Mouse (Mus musculus): ENCODE measurements at regions not wholly inside any gene's neighbourhood (a gene's known extent, or its start where the extent isn't known, plus 50 kb on each side); places are given as distances from the start of the nearest gene placed in this dataset.
A peak's percentile ranks its signal among the peaks of the same experiment; 100 is the strongest.

DNA sequence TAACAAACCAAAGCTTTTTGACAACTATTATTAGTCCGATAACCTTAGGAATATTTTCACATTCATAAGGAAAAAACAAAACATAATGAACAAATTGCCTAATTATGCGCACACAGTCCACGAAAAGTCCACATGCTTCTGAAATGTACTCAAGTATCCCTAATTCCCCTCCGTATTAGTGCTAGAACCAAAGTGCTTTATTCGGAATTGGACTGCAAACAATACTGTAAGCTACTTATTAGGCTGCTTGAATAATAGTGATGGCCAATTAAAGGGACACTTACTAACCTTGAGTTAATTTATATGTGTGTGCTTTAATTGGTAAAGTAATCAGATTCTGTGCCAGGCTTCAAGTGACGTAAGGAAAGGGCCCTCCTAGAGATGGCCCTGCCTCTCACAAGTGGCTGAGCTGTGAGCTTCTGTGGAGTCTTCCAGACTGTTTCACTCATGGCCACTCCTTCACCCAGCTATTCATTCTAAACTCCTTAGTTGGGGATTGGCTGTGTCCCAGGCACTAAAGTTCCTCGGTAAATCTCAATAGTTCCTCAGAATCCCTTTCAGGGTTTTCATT, 132.2 kb upstream of the Elac2 start:
- Histone ChIP-seq H3K36me3 (replicated peaks; ENCODE audit: control insufficient read depth, insufficient read depth, low read depth) (no peaks in the 10 kb centered on the region), H3K4me2 (ENCODE audit: low read depth) (no peak overlapping the region), H3K27me3 (ENCODE audit: control insufficient read depth, insufficient read depth, low read length) (no peaks in the 10 kb centered on the region), H3K27ac (no peak overlapping the region), H3K4me3 (ENCODE audit: insufficient read depth in 1 of 2, low read depth in 2 of 2, low read length in 2 of 2) (no peak overlapping the region), H3K9ac (replicated peaks) (no peak overlapping the region), H3K9me3 (ENCODE audit: control insufficient read depth, low read length) (no peaks in the 10 kb centered on the region), H3K4me1 (replicated peaks; ENCODE audit: control insufficient read depth in 2 of 2, insufficient read depth in 2 of 2, low read length in 1 of 2) (peaks cover 17 to 22% of the 10 kb centered on the region in 2 experiments)
- DNase-seq (ENCODE audit: low read depth in 3 of 3, low spot score in 3 of 3): no peak
- TF ChIP-seq CTCF (IDR thresholded peaks at IDR 0.05; ENCODE audit: low read depth) (no peak), EP300 (IDR thresholded peaks at IDR 0.05; ENCODE audit: low read depth) (no peak)
- no peak for ATAC-seq (ENCODE audit: insufficient read depth)
- 73% methylated on average over 7 of the region's 7 CpGs for WGBS (ENCODE audit: insufficient replicate concordance)

DNA sequence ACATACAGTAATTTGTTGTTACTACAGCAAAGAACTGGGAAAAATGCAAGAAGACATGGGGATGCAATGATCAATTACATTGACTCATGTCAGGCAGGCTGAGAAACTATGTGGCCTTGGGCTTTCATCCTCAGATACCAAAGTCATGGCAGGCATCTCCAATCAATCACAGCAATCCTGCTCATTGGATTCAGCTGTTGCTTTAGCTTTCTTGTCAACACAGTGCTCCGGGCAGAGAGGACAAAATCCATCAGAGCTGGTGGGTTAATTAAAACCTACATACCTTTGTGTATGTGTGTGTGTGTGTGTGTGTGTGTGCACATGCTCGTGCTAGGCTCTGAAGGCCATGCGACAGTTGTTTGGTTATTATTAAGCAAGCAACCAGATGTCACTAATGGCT, 119.2 kb upstream of the Elac2 start:
- 57% methylated on average over 3 of the region's 3 CpGs for WGBS (ENCODE audit: insufficient replicate concordance)

DNA sequence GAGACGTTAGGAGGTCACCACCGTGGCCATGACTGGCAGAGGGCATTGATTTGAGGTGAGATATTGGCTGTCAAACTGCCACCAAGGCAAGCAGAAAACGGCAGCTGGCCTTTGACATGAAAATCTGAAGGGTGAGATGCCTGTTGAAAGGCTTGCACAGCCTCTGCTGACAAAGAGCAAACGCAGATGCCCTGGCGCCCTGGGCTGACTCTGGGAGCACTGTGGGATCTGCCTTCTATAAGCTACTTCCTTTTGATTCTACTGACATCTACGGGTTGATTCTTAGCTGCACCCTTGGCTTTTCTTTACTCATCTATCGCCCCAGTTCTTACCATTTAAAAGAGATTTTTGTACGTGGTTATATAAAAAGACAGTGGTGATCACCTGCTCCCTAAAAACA, 98.2 kb upstream of the Elac2 start:
- H3K9ac ChIP-seq (replicated peaks): no peak overlapping the region
- no peak for ATAC-seq (ENCODE audit: insufficient read depth)
- no peak overlapping the region for H3K4me2 ChIP-seq (ENCODE audit: low read depth)
- TF ChIP-seq EP300 (IDR thresholded peaks at IDR 0.05; ENCODE audit: low read depth): no peak
- TF ChIP-seq CTCF (IDR thresholded peaks at IDR 0.05; ENCODE audit: low read depth): peak; percentile 24
- H3K4me3 ChIP-seq (ENCODE audit: insufficient read depth in 1 of 2, low read depth in 2 of 2, low read length in 2 of 2): no peak overlapping the region
- H3K36me3 ChIP-seq (replicated peaks; ENCODE audit: control insufficient read depth, insufficient read depth, low read depth): no peaks in the 10 kb centered on the region
- DNase-seq (ENCODE audit: low read depth in 3 of 3, low spot score in 3 of 3): no peak
- WGBS (ENCODE audit: insufficient replicate concordance): 30% methylated on average over 8 of the region's 8 CpGs
- H3K27ac ChIP-seq: no peak overlapping the region
- H3K4me1 ChIP-seq (replicated peaks; ENCODE audit: control insufficient read depth in 2 of 2, insufficient read depth in 2 of 2, low read length in 1 of 2): no peaks in the 10 kb centered on the region
- no peaks in the 10 kb centered on the region for H3K27me3 ChIP-seq (ENCODE audit: control insufficient read depth, insufficient read depth, low read length)
- no peaks in the 10 kb centered on the region for H3K9me3 ChIP-seq (ENCODE audit: control insufficient read depth, low read length)

More for the DNA sequence above, 119.2 kb upstream of the Elac2 start:
- Histone ChIP-seq H3K4me3 (ENCODE audit: insufficient read depth in 1 of 2, low read depth in 2 of 2, low read length in 2 of 2) (no peak overlapping the region), H3K27me3 (ENCODE audit: control insufficient read depth, insufficient read depth, low read length) (no peaks in the 10 kb centered on the region), H3K9me3 (ENCODE audit: control insufficient read depth, low read length) (no peaks in the 10 kb centered on the region), H3K36me3 (replicated peaks; ENCODE audit: control insufficient read depth, insufficient read depth, low read depth) (no peaks in the 10 kb centered on the region), H3K4me1 (replicated peaks; ENCODE audit: control insufficient read depth in 2 of 2, insufficient read depth in 2 of 2, low read length in 1 of 2) (no peaks in the 10 kb centered on the region), H3K27ac (no peak overlapping the region), H3K4me2 (ENCODE audit: low read depth) (no peak overlapping the region), H3K9ac (replicated peaks) (no peak overlapping the region)
- TF ChIP-seq CTCF (IDR thresholded peaks at IDR 0.05; ENCODE audit: low read depth) (no peak), EP300 (IDR thresholded peaks at IDR 0.05; ENCODE audit: low read depth) (no peak)
- no peak for DNase-seq (ENCODE audit: low read depth in 3 of 3, low spot score in 3 of 3)
- no peak for ATAC-seq (ENCODE audit: insufficient read depth)

DNA sequence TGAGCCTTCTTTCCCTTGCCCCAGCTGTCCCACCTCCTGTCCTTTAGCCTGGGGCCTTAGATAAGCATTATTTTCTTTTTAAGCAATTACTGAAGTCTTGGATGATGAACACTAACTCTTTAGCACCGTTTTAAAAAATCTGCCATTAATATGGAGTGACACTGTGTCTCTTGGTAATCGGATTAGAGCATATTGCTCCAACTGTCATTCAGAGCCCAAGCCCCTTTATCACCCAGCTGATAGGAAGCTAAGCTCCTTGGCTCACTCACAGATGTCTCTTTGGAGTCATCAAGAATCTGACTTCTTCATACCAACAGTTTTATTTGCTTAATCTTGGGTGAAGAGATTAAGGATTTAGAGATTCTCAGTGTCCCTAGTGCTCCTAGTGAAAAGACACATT, 94.3 kb upstream of the Elac2 start:
- no peak overlapping the region for H3K27ac ChIP-seq
- no peak overlapping the region for H3K9ac ChIP-seq (replicated peaks)
- TF ChIP-seq EP300 (IDR thresholded peaks at IDR 0.05; ENCODE audit: low read depth): no peak
- no peak for TF ChIP-seq CTCF (IDR thresholded peaks at IDR 0.05; ENCODE audit: low read depth)
- ATAC-seq (ENCODE audit: insufficient read depth): no peak
- no peak overlapping the region for H3K4me2 ChIP-seq (ENCODE audit: low read depth)
- no peaks in the 10 kb centered on the region for H3K27me3 ChIP-seq (ENCODE audit: control insufficient read depth, insufficient read depth, low read length)
- 31% methylated on average over 2 of the region's 2 CpGs for WGBS (ENCODE audit: insufficient replicate concordance)
- no peaks in the 10 kb centered on the region for H3K9me3 ChIP-seq (ENCODE audit: control insufficient read depth, low read length)
- no peak for DNase-seq (ENCODE audit: low read depth in 3 of 3, low spot score in 3 of 3)
- no peak overlapping the region for H3K4me3 ChIP-seq (ENCODE audit: insufficient read depth in 1 of 2, low read depth in 2 of 2, low read length in 2 of 2)
- no peaks in the 10 kb centered on the region for H3K36me3 ChIP-seq (replicated peaks; ENCODE audit: control insufficient read depth, insufficient read depth, low read depth)
- H3K4me1 ChIP-seq (replicated peaks; ENCODE audit: control insufficient read depth in 2 of 2, insufficient read depth in 2 of 2, low read length in 1 of 2): no peaks in the 10 kb centered on the region

DNA sequence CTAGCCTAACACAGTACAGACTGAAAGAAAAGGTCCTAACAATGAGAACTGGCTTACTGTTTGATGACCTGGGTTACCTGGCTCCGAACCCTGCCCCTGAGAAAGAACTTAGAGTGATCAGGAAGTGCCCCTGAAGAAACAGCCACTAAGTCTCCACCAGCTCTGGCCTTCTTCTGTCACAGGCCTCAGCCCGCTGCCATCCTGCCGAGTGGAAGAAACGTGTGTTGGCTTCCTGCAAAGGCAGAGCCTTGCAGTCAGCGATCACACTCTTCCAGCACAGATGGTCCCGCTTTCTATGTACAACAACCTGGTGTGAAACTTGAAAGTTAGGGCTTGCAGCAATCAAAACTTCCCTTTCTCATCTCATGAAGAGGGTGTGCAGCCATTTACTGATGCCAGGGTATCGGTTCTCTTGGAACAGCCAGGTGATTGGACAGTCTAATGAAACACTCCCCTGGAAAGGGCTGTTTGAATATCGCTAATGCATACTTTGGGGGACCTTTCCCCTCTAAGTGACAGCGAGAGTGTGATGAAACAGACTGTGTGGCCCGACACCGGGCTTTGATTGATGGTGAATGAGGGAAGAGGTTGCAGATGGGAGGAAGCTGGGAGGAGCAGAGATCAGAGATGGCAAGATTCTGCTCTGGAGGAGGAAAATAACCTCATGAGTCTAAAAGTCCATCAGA, 89.4 kb upstream of the Elac2 start:
- Histone ChIP-seq H3K36me3 (replicated peaks; ENCODE audit: control insufficient read depth, insufficient read depth, low read depth) (no peaks in the 10 kb centered on the region), H3K9ac (replicated peaks) (no peak overlapping the region), H3K9me3 (ENCODE audit: control insufficient read depth, low read length) (no peaks in the 10 kb centered on the region), H3K4me3 (ENCODE audit: insufficient read depth in 1 of 2, low read depth in 2 of 2, low read length in 2 of 2) (no peak overlapping the region), H3K27me3 (ENCODE audit: control insufficient read depth, insufficient read depth, low read length) (no peaks in the 10 kb centered on the region), H3K4me1 (replicated peaks; ENCODE audit: control insufficient read depth in 2 of 2, insufficient read depth in 2 of 2, low read length in 1 of 2) (no peaks in the 10 kb centered on the region; a peak in 1 of 4 replicates), H3K27ac (no peak overlapping the region), H3K4me2 (ENCODE audit: low read depth) (no peak overlapping the region)
- 60% methylated on average over 11 of the region's 11 CpGs for WGBS (ENCODE audit: insufficient replicate concordance)
- TF ChIP-seq EP300 (IDR thresholded peaks at IDR 0.05; ENCODE audit: low read depth): no peak
- TF ChIP-seq CTCF (IDR thresholded peaks at IDR 0.05; ENCODE audit: low read depth): no peak
- DNase-seq (ENCODE audit: low read depth in 3 of 3, low spot score in 3 of 3) (no peak), ATAC-seq (ENCODE audit: insufficient read depth) (no peak)
